ENCODE assay signal across 14 mouse cellular contexts in the genomic region with DNA sequence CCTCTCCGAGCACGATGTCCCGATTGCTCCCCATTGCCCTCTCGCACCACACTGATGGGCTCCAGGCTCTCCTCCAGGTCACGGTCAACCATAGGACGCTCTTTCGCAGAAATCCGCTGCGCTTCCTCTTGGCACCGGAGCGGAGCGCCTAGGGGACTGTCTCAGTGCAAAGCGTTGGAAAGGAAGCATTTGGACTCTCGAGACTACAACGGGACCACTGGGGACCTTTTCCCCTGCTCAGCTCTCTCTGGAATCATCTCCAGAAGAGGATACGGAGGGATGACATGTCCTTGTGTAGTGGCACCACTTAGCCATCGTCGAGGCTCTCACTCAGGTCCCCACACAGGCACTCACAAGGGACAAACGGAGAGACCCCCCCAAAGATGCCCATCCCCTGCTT. TPM values are rescaled to one million over a fixed set of nuclear protein-coding genes. Genes with fewer than 3 reads are reported as not detected.
DNase-seq lines count a peak whose midpoint lies in the region; ATAC-seq and TF ChIP-seq lines count a peak whose summit lies in the region.
"Had no signal": no experiment of that assay in that cellular context is flagged by ENCODE, and none has a peak within 500 bp of the region (broad histone marks: within the 10 kb centered on the region; RNA-seq: fewer than 3 reads in every experiment).

No protein-coding gene starts in this region.

- peak overlapping the region; percentile 32; the same call in 1 of the 2 replicates for H3K4me3 ChIP-seq in kidney, embryonic 15.5 days (replicated peaks)
- peak overlapping the region; percentile 39 for H3K4me3 ChIP-seq in embryonic facial prominence, embryonic 13.5 days
- H3K4me3 ChIP-seq in hindbrain, postnatal 0 days (ENCODE audit: low read length): peak overlapping the region; percentile 20
- no peak overlapping the region for H3K4me3 ChIP-seq in neural tube, embryonic 12.5 days
- H3K4me3 ChIP-seq: liver, embryonic 15.5 days had no signal

- H3K27ac ChIP-seq in kidney, embryonic 15.5 days: no peak overlapping the region
- H3K27ac ChIP-seq in embryonic facial prominence, embryonic 13.5 days: no peak overlapping the region
- no peak overlapping the region for H3K27ac ChIP-seq in hindbrain, postnatal 0 days
- H3K27ac ChIP-seq in neural tube, embryonic 12.5 days: no peak overlapping the region
- H3K27ac ChIP-seq: liver, embryonic 15.5 days had no signal

- no peak for TF ChIP-seq CTCF in hindbrain, postnatal 0 days (IDR thresholded peaks at IDR 0.05; ENCODE audit: low read depth)

- H3K4me1 ChIP-seq in kidney, embryonic 15.5 days: peaks cover 21% of the 10 kb centered on the region
- H3K4me1 ChIP-seq in embryonic facial prominence, embryonic 13.5 days: peaks cover 27% of the 10 kb centered on the region
- peaks cover 11% of the 10 kb centered on the region; the same call in 1 of the 2 replicates for H3K4me1 ChIP-seq in hindbrain, postnatal 0 days (ENCODE audit: insufficient read depth, low read length)
- H3K4me1 ChIP-seq in neural tube, embryonic 12.5 days: peaks cover 19% of the 10 kb centered on the region
- H3K4me1 ChIP-seq: liver, embryonic 15.5 days had no signal

- peaks cover 66% of the 10 kb centered on the region for H3K27me3 ChIP-seq in kidney, embryonic 15.5 days
- peaks cover 76% of the 10 kb centered on the region for H3K27me3 ChIP-seq in embryonic facial prominence, embryonic 13.5 days
- H3K27me3 ChIP-seq in hindbrain, postnatal 0 days (ENCODE audit: insufficient read depth, low read length): peaks cover 46% of the 10 kb centered on the region
- H3K27me3 ChIP-seq in neural tube, embryonic 12.5 days (replicated peaks): peaks cover 71% of the 10 kb centered on the region

- no peaks in the 10 kb centered on the region for H3K9me3 ChIP-seq in kidney, embryonic 15.5 days (replicated peaks)
- no peaks in the 10 kb centered on the region for H3K9me3 ChIP-seq in embryonic facial prominence, embryonic 13.5 days
- no peaks in the 10 kb centered on the region for H3K9me3 ChIP-seq in hindbrain, postnatal 0 days (ENCODE audit: low read length)
- H3K9me3 ChIP-seq in neural tube, embryonic 12.5 days: no peaks in the 10 kb centered on the region
- H3K9me3 ChIP-seq: G1E; liver, embryonic 15.5 days had no signal

- WGBS in kidney, embryonic 15.5 days: 3% methylated on average over 19 of the region's 19 CpGs
- 2% methylated on average over 19 of the region's 19 CpGs for WGBS in embryonic facial prominence, embryonic 13.5 days
- WGBS in hindbrain, postnatal 0 days: 0% methylated on average over 19 of the region's 19 CpGs
- WGBS in neural tube, embryonic 12.5 days: 2% methylated on average over 19 of the region's 19 CpGs

- no peak overlapping the region for H3K9ac ChIP-seq in kidney, embryonic 15.5 days
- 0 out of 2 replicates have a peak overlapping the region, but pooled peaks have one; percentile 36 for H3K9ac ChIP-seq in embryonic facial prominence, embryonic 13.5 days
- no peak overlapping the region for H3K9ac ChIP-seq in hindbrain, postnatal 0 days (replicated peaks; ENCODE audit: low read length)
- H3K9ac ChIP-seq in neural tube, embryonic 12.5 days: no peak overlapping the region
- H3K9ac ChIP-seq: liver, embryonic 15.5 days had no signal

- no peak for ATAC-seq in kidney, embryonic 15.5 days (replicated peaks; ENCODE audit: low FRiP score)
- ATAC-seq in embryonic facial prominence, embryonic 13.5 days (ENCODE audit: insufficient number of reproducible peaks, insufficient read depth, low FRiP score, low TSS enrichment, low read depth): no peak
- no peak for ATAC-seq in hindbrain, postnatal 0 days
- ATAC-seq in neural tube, embryonic 12.5 days (ENCODE audit: low FRiP score, low read depth): no peak
- no peak for ATAC-seq in frontal cortex, adult (ENCODE audit: low TSS enrichment)

- peak overlapping the region; percentile 52 for H3K4me2 ChIP-seq in kidney, embryonic 15.5 days
- peak overlapping the region; percentile 60 for H3K4me2 ChIP-seq in embryonic facial prominence, embryonic 13.5 days
- peak overlapping the region; percentile 48 for H3K4me2 ChIP-seq in hindbrain, postnatal 0 days (ENCODE audit: low read depth, low read length)
- H3K4me2 ChIP-seq in neural tube, embryonic 12.5 days (replicated peaks): peak overlapping the region; percentile 60
- H3K4me2 ChIP-seq: liver, embryonic 15.5 days had no signal

- DNase-seq in kidney, postnatal 36 days: no peak
- peak; percentile 16 for DNase-seq in hindbrain, postnatal 0 days (ENCODE audit: low spot score)
- no peak for DNase-seq in ovary, postnatal 36 days (ENCODE audit: low spot score)
- DNase-seq in cerebellum, adult 18-20 months: no peak
- DNase-seq: adrenal gland, adult 8-10 months; layer of hippocampus, adult 9-11 months had no signal

- peaks cover 4% of the 10 kb centered on the region; the same call in 1 of the 2 replicates for H3K36me3 ChIP-seq in kidney, embryonic 15.5 days
- peaks cover 3% of the 10 kb centered on the region; the same call in 1 of the 2 replicates for H3K36me3 ChIP-seq in embryonic facial prominence, embryonic 13.5 days
- H3K36me3 ChIP-seq in hindbrain, postnatal 0 days (ENCODE audit: insufficient read depth, low read length): peaks cover 4% of the 10 kb centered on the region; the same call in 1 of the 2 replicates
- peaks cover 2% of the 10 kb centered on the region for H3K36me3 ChIP-seq in neural tube, embryonic 12.5 days

RNA-seq across cellular contexts. Expression of a gene that starts 0.7 kb away (rescaled TPM):
- not detected in 2 replicates for polyA plus RNA-seq in kidney, embryonic 15.5 days (2015; fragmentation: Nextera tagmentation; extraction: Ambion mirVana)
- polyA plus RNA-seq in embryonic facial prominence, embryonic 13.5 days (2015; fragmentation: Nextera tagmentation; extraction: Ambion mirVana): not detected in 2 replicates
- total RNA-seq in hindbrain, postnatal 0 days (2014; rRNA removed): 0.10 TPM in 1 of 2 replicates, not detected in the other
- 0.10 TPM in 1 of 2 replicates, not detected in the other for polyA plus RNA-seq in hindbrain, postnatal 0 days (2015; fragmentation: Nextera tagmentation; extraction: Ambion mirVana)
- not detected in 2 replicates for polyA plus RNA-seq in neural tube, embryonic 12.5 days (2016; fragmentation: Nextera tagmentation; extraction: Ambion mirVana)
- total RNA-seq: hematopoietic stem cell, adult 5-6 weeks had no signal
- polyA plus RNA-seq: G1E; liver, embryonic 15.5 days had no signal

RNA-seq across cellular contexts. Expression of a gene that starts 16.5 kb away (rescaled TPM):
- 84.4 and 94.9 TPM in 2 replicates for polyA plus RNA-seq in kidney, embryonic 15.5 days (2015; fragmentation: Nextera tagmentation; extraction: Ambion mirVana)
- 65.7 and 71.6 TPM in 2 replicates for polyA plus RNA-seq in embryonic facial prominence, embryonic 13.5 days (2015; fragmentation: Nextera tagmentation; extraction: Ambion mirVana)
- total RNA-seq in hindbrain, postnatal 0 days (2014; rRNA removed): 78.4 and 105 TPM in 2 replicates
- polyA plus RNA-seq in hindbrain, postnatal 0 days (2015; fragmentation: Nextera tagmentation; extraction: Ambion mirVana): 108 and 114 TPM in 2 replicates
- 101 and 105 TPM in 2 replicates for polyA plus RNA-seq in neural tube, embryonic 12.5 days (2016; fragmentation: Nextera tagmentation; extraction: Ambion mirVana)

RNA-seq across cellular contexts. Expression of a gene that starts 42.7 kb away (rescaled TPM):
- polyA plus RNA-seq in kidney, embryonic 15.5 days (2015; fragmentation: Nextera tagmentation; extraction: Ambion mirVana): not detected in 2 replicates
- 0.08 and 0.22 TPM in 2 replicates for polyA plus RNA-seq in embryonic facial prominence, embryonic 13.5 days (2015; fragmentation: Nextera tagmentation; extraction: Ambion mirVana)
- total RNA-seq in hindbrain, postnatal 0 days (2014; rRNA removed): 1.1 and 2.8 TPM in 2 replicates
- 1.7 and 2.0 TPM in 2 replicates for polyA plus RNA-seq in hindbrain, postnatal 0 days (2015; fragmentation: Nextera tagmentation; extraction: Ambion mirVana)
- polyA plus RNA-seq in neural tube, embryonic 12.5 days (2016; fragmentation: Nextera tagmentation; extraction: Ambion mirVana): not detected in 2 replicates
- total RNA-seq: adrenal gland, adult 8-10 months; hematopoietic stem cell, adult 5-6 weeks had no signal
- polyA plus RNA-seq: G1E; liver, embryonic 15.5 days; urinary bladder, adult 2 months had no signal

RNA-seq across cellular contexts. Expression of a gene that starts 56.2 kb away (rescaled TPM):
- polyA plus RNA-seq in kidney, embryonic 15.5 days (2015; fragmentation: Nextera tagmentation; extraction: Ambion mirVana): 123 and 126 TPM in 2 replicates
- polyA plus RNA-seq in embryonic facial prominence, embryonic 13.5 days (2015; fragmentation: Nextera tagmentation; extraction: Ambion mirVana): 103 and 133 TPM in 2 replicates
- total RNA-seq in hindbrain, postnatal 0 days (2014; rRNA removed): 1.3 and 11.4 TPM in 2 replicates
- 45.9 and 49.3 TPM in 2 replicates for polyA plus RNA-seq in hindbrain, postnatal 0 days (2015; fragmentation: Nextera tagmentation; extraction: Ambion mirVana)
- 83.6 and 92.4 TPM in 2 replicates for polyA plus RNA-seq in neural tube, embryonic 12.5 days (2016; fragmentation: Nextera tagmentation; extraction: Ambion mirVana)

RNA-seq across cellular contexts. Expression of a gene that starts 56.2 kb away (rescaled TPM):
- polyA plus RNA-seq in kidney, embryonic 15.5 days (2015; fragmentation: Nextera tagmentation; extraction: Ambion mirVana): 14.9 and 15.3 TPM in 2 replicates
- polyA plus RNA-seq in embryonic facial prominence, embryonic 13.5 days (2015; fragmentation: Nextera tagmentation; extraction: Ambion mirVana): 16.3 and 16.9 TPM in 2 replicates
- 24.1 and 25.2 TPM in 2 replicates for total RNA-seq in hindbrain, postnatal 0 days (2014; rRNA removed)
- polyA plus RNA-seq in hindbrain, postnatal 0 days (2015; fragmentation: Nextera tagmentation; extraction: Ambion mirVana): 13.8 and 14.7 TPM in 2 replicates
- 21.3 and 22.3 TPM in 2 replicates for polyA plus RNA-seq in neural tube, embryonic 12.5 days (2016; fragmentation: Nextera tagmentation; extraction: Ambion mirVana)
